Mouse (Mus musculus): Measurements from ENCODE around the gene Hoxa4. TPM values are rescaled to one million over a fixed set of nuclear protein-coding genes. Genes with fewer than 3 reads are reported as not detected.

Hoxa4 gene
- polyA plus RNA-seq, 1 experiment from 2014 or later = 2.5 TPM

DNA sequence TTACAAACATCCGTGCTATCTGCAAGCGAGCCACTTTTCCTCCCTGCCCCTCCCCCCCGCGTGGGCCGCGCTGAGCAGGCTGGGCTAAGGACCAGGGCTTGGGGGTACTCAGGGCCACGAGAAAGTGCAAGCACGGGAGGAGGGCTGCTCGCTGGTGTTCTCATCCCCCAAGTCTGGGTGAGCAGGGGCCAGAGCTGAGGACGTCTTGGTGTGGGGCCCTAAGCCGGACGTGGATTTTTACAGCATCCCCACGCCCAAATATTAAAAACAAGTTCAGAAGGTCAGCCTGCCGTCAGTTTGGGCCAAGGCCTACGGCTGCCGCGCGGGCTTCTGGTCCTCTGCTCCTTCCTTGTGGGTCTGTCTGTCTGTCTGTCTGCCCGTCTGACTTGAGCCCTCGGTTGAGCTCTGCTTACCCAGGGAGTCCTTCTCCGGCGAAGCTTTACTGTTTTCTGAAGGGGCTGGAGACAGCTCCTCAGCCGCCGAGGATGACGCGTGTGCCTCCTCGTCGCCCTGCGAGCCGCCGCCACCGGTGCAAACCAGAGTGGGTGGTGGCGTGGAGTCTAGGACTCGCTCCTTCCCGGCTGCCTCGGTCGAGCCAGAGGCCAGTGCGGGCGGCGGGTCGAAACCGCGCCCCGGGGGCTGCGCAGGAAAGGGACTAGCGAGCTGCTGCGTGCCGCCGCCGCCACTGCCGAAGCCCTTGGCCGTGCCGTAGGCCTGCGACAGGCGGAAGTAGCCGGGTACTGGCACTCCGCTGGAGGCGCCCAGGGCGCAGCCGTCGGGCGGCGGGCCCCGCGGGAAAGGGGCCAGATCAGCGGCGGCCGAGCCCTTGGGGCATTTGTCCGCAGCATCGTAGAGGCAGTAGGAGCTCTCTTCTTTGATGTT is 42.2 kb upstream of the Hoxa4 start:
- Histone ChIP-seq H3K27ac (replicated peaks) (no peak overlapping the region), H3K36me3 (ENCODE audit: control insufficient read depth, insufficient read depth, low read length) (no peaks in the 10 kb centered on the region), H3K4me3 (ENCODE audit: low read depth, low read length) (no peak overlapping the region), H3K4me2 (replicated peaks; ENCODE audit: low read depth) (no peak overlapping the region), H3K9ac (ENCODE audit: low read length) (no peak overlapping the region), H3K27me3 (ENCODE audit: control insufficient read depth, insufficient read depth, low read length) (peaks cover 50% of the 10 kb centered on the region), H3K9me3 (ENCODE audit: control insufficient read depth, low read length) (no peaks in the 10 kb centered on the region), H3K4me1 (replicated peaks; ENCODE audit: control insufficient read depth, insufficient read depth) (no peaks in the 10 kb centered on the region)
- WGBS = under 1% methylated on average over 70 of the region's 70 CpGs
- peak; percentile 35 for ATAC-seq (ENCODE audit: low FRiP score, low TSS enrichment)
- no peak for DNase-seq (ENCODE audit: low spot score)
- TF ChIP-seq CTCF (IDR thresholded peaks at IDR 0.05; ENCODE audit: low read depth) (no peak), EP300 (optimal IDR thresholded peaks at IDR 0.05) (no peak)

DNA sequence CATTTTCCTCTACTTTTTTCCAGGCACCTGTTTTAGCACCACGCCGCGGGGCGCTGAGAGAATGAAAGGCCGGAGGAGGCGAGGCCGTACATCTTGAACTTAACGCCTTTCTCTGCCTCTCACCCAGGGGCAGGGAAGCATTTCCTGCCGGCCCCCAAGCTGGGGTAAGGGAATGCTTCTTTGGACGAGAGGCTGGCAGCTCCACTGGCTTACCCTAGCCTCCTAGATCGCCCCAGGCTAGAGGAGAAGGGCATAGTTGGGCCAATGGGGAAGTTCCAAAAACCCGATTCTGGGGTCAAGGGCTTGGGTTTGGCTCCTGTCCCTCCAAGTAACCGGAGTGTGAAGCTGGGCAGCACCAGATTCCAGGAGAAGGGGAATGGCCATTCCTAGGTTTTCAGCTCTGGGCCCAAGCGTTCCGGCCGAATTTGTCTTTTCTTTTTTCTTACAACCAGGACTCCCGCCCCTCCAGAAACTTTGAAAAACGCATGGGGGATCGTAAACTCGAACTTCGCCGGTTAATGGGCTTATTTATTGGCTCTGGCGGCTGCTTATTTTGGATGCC is 41.5 kb upstream of the Hoxa4 start:
- WGBS = 3% methylated on average over 23 of the region's 23 CpGs
- Histone ChIP-seq H3K9me3 (ENCODE audit: control insufficient read depth, low read length) (no peaks in the 10 kb centered on the region), H3K9ac (ENCODE audit: low read length) (no peak overlapping the region), H3K27ac (replicated peaks) (no peak overlapping the region), H3K36me3 (ENCODE audit: control insufficient read depth, insufficient read depth, low read length) (no peaks in the 10 kb centered on the region), H3K4me1 (replicated peaks; ENCODE audit: control insufficient read depth, insufficient read depth) (no peaks in the 10 kb centered on the region), H3K4me2 (replicated peaks; ENCODE audit: low read depth) (no peak overlapping the region), H3K27me3 (ENCODE audit: control insufficient read depth, insufficient read depth, low read length) (peaks cover 54% of the 10 kb centered on the region), H3K4me3 (ENCODE audit: low read depth, low read length) (no peak overlapping the region; the same call in 1 of the 2 replicates)
- DNase-seq (ENCODE audit: low spot score) (no peak), ATAC-seq (ENCODE audit: low FRiP score, low TSS enrichment) (no peak)
- TF ChIP-seq CTCF (IDR thresholded peaks at IDR 0.05; ENCODE audit: low read depth) = no peak
- TF ChIP-seq EP300 (optimal IDR thresholded peaks at IDR 0.05) = no peak

DNA sequence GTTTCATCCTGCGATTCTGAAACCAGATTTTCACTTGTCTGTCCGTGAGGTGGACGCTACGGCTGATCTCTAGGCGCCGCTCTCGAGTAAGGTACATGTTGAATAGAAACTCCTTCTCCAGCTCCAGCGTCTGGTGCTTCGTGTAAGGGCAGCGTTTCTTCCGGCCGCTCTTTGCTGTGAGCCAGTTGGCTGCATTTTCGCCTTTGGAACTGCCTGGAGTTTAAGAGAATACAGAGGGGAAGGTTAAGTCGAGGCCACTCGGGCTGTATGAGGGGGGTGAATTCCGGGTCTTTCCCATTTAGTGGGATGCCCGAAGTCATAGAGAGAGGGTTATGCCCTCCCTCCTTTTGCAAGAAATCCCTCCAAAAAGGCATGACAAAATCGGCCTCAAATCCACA is 41.0 kb upstream of the Hoxa4 start:
- no peak overlapping the region for H3K27ac ChIP-seq (replicated peaks)
- ATAC-seq (ENCODE audit: low FRiP score, low TSS enrichment) = no peak
- TF ChIP-seq CTCF (IDR thresholded peaks at IDR 0.05; ENCODE audit: low read depth) (no peak), EP300 (optimal IDR thresholded peaks at IDR 0.05) (no peak)
- H3K4me1 ChIP-seq (replicated peaks; ENCODE audit: control insufficient read depth, insufficient read depth) = no peaks in the 10 kb centered on the region
- H3K9me3 ChIP-seq (ENCODE audit: control insufficient read depth, low read length) = no peaks in the 10 kb centered on the region
- no peaks in the 10 kb centered on the region for H3K36me3 ChIP-seq (ENCODE audit: control insufficient read depth, insufficient read depth, low read length)
- WGBS = 1% methylated on average over 18 of the region's 18 CpGs
- no peak for DNase-seq (ENCODE audit: low spot score)
- H3K4me2 ChIP-seq (replicated peaks; ENCODE audit: low read depth) = no peak overlapping the region
- H3K4me3 ChIP-seq (ENCODE audit: low read depth, low read length) = no peak overlapping the region
- H3K9ac ChIP-seq (ENCODE audit: low read length) = no peak overlapping the region
- H3K27me3 ChIP-seq (ENCODE audit: control insufficient read depth, insufficient read depth, low read length) = peaks cover 50% of the 10 kb centered on the region

DNA sequence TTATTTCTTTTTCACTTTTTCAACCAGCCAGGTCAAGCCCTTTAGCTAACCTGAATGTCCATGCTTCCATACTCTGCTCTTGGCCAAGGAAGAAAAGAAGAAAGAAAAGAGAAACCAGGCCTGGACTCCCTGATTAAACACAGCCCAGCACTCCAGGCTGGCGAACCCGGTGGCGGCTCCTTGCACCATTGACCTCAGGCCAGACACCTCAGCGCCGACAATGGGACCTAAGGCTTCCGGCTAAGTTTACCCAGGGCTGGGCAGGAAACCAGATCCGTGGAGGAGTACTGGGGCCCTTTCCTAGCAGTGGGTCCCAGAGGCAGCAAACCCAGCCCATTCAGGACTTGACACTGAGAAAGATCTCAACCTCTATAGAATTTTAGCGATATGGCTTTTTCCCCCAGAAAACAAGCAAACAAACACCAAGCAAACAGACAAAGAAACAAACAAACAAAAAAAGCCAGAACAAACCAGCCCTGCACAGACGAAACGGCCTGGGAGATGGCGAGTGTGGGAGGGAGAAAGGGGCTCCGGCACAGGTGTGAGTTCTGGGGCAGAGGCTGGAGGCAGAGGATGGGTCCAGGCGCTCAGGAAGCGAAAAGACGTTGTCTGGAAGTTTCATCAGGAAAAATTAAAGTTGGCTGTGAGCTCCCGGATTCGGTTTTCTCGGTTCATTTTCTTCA is 40.5 kb upstream of the Hoxa4 start:
- Histone ChIP-seq H3K9me3 (ENCODE audit: control insufficient read depth, low read length) (no peaks in the 10 kb centered on the region), H3K4me1 (replicated peaks; ENCODE audit: control insufficient read depth, insufficient read depth) (no peaks in the 10 kb centered on the region), H3K27ac (replicated peaks) (no peak overlapping the region), H3K4me2 (replicated peaks; ENCODE audit: low read depth) (no peak overlapping the region), H3K27me3 (ENCODE audit: control insufficient read depth, insufficient read depth, low read length) (peaks cover 46% of the 10 kb centered on the region), H3K9ac (ENCODE audit: low read length) (no peak overlapping the region), H3K4me3 (ENCODE audit: low read depth, low read length) (no peak overlapping the region), H3K36me3 (ENCODE audit: control insufficient read depth, insufficient read depth, low read length) (no peaks in the 10 kb centered on the region)
- TF ChIP-seq CTCF (IDR thresholded peaks at IDR 0.05; ENCODE audit: low read depth) = no peak
- no peak for ATAC-seq (ENCODE audit: low FRiP score, low TSS enrichment)
- WGBS = 3% methylated on average over 18 of the region's 18 CpGs
- DNase-seq (ENCODE audit: low spot score) = no peak

DNA sequence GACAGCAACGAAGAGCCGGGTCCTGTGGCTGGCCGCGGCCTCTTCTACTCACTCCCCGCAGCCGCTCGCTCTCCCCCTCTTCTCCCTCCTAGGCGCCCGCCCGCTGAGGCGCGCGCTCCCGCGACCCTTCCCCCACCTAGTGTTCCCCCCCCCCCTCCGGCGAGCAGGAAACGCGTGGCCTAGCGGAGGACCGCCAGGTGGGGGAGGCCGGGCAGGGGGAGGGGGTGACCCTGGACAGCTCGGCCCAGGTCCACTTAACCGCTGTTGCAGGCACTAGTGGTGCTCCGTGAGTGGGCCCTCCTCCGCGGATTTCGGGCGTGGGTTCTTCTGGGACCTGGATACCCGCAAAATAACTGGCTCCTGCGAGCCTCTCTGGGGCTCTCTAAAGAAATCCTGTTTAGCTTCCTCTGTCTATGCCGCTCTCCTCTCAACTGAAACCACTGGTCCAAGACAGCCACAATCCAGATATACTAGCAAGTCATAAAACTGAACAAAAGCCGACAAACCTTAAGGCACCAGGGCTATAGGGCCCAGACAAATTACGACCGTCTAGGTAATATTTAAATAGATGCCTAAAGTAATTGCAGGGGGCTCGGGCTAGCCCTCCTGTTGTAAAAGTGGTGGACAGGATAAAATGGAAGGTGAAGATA is 39.1 kb upstream of the Hoxa4 start, which contains the start of gene Hoxa9:
TSS of gene Hoxa9 (minus strand) at position 574 of the 650 bp plus-strand sequence.
- TF ChIP-seq CTCF (IDR thresholded peaks at IDR 0.05; ENCODE audit: low read depth) (no peak), EP300 (optimal IDR thresholded peaks at IDR 0.05) (no peak)
- H3K9ac ChIP-seq (ENCODE audit: low read length) = no peak within 1 kb of the TSS
- no peaks in the 10 kb centered on the region for H3K36me3 ChIP-seq (ENCODE audit: control insufficient read depth, insufficient read depth, low read length)
- ATAC-seq (ENCODE audit: low FRiP score, low TSS enrichment) (no peak), DNase-seq (ENCODE audit: low spot score) (no peak)
- no peak within 1 kb of the TSS for H3K4me2 ChIP-seq (replicated peaks; ENCODE audit: low read depth)
- 4% methylated on average over 28 of the region's 36 CpGs for WGBS
- H3K4me3 ChIP-seq (ENCODE audit: low read depth, low read length) = no peak within 1 kb of the TSS
- H3K9me3 ChIP-seq (ENCODE audit: control insufficient read depth, low read length) = no peaks in the 10 kb centered on the region
- H3K4me1 ChIP-seq (replicated peaks; ENCODE audit: control insufficient read depth, insufficient read depth) = no peaks in the 10 kb centered on the region
- H3K27ac ChIP-seq (replicated peaks) = no peak within 1 kb of the TSS
- H3K27me3 ChIP-seq (ENCODE audit: control insufficient read depth, insufficient read depth, low read length) = peaks cover 50% of the 10 kb centered on the region

Data from stomach, postnatal 0 days (tissue).